Mouse (Mus musculus) intestine, postnatal 0 days (tissue): ENCODE results near the gene Gm44502. TPM values are rescaled to one million over a fixed set of nuclear protein-coding genes. Genes with fewer than 3 reads are reported as not detected.

Experiments used
- ATAC-seq: fragments of 200-750 bp; cut with Nextera tagmentation; 2 replicates; pipeline ENCODE4 v1.8.0; 2017; ENCODE audit warnings: mild to moderate bottlenecking, moderate TSS enrichment, moderate library complexity
- H3K27ac ChIP-seq: fragments of 300-500 bp; sonication (generic); 2 replicates; pipeline ENCODE4 v1.5.1; 2014; ENCODE audit warnings: mild to moderate bottlenecking, low read depth, low read length, moderate library complexity
- H3K27me3 ChIP-seq: fragments of 300-500 bp; sonication (generic); replicated peaks from 2 replicates; pipeline ENCODE4 v1.6.1; 2014; ENCODE audit warnings: low read length, mixed read lengths; ENCODE audit not compliant: control insufficient read depth, insufficient read depth
- H3K36me3 ChIP-seq: fragments of 300-500 bp; sonication (generic); 2 replicates; pipeline ENCODE4 v1.6.1; 2014; ENCODE audit warnings: mild to moderate bottlenecking, moderate library complexity; ENCODE audit not compliant: control insufficient read depth, insufficient read depth
- H3K4me1 ChIP-seq: fragments of 300-500 bp; sonication (generic); replicated peaks from 2 replicates; pipeline ENCODE4 v1.6.1; 2014; ENCODE audit warnings: antibody characterized with exemption, low read length, mixed read lengths; ENCODE audit not compliant: control insufficient read depth, insufficient read depth
- H3K4me2 ChIP-seq: fragments of 300-500 bp; sonication (generic); replicated peaks from 2 replicates; pipeline ENCODE4 v1.6.1; 2014; ENCODE audit warnings: low read depth, mild to moderate bottlenecking, moderate library complexity
- H3K4me3 ChIP-seq: fragments of 300-500 bp; sonication (generic); 2 replicates; pipeline ENCODE4 v1.5.1; 2014; ENCODE audit warnings: low read depth, low read length
- H3K9ac ChIP-seq: fragments of 300-500 bp; sonication (generic); 2 replicates; pipeline ENCODE4 v1.6.1; 2014; ENCODE audit warnings: mild to moderate bottlenecking, low read depth, low read length
- H3K9me3 ChIP-seq: fragments of 300-500 bp; sonication (generic); 2 replicates; pipeline ENCODE4 v1.6.1; 2016; ENCODE audit warnings: mixed run types; ENCODE audit not compliant: control insufficient read depth
- CTCF ChIP-seq: sonication (generic); IDR thresholded peaks from 2 replicates; pipeline ENCODE4 v1.5.1; 2016; ENCODE audit warnings: low read depth, mild to moderate bottlenecking, control low read depth, antibody characterized with exemption, moderate library complexity
- WGBS: fragments of 180-500 bp; shearing (Covaris S2); extraction: QIAGEN DNeasy Blood & Tissue Kit; methylation state at CpG from one replicate; pipeline ENCODE4 v1.1.7; 2014; 5-methylcytosine and 5-hydroxymethylcytosine counted together
- polyA plus RNA-seq: library from polyadenylated mRNA; unstranded; fragments of >200 nt; fragmentation: Nextera tagmentation; extraction: Ambion mirVana; gene quantifications from 2 replicates; pipeline ENCODE4 v1.2.1, GENCODE M21; 2015

Gene Gm44502
- polyA plus RNA-seq, 1 experiment from 2014 or later: not detected

DNA sequence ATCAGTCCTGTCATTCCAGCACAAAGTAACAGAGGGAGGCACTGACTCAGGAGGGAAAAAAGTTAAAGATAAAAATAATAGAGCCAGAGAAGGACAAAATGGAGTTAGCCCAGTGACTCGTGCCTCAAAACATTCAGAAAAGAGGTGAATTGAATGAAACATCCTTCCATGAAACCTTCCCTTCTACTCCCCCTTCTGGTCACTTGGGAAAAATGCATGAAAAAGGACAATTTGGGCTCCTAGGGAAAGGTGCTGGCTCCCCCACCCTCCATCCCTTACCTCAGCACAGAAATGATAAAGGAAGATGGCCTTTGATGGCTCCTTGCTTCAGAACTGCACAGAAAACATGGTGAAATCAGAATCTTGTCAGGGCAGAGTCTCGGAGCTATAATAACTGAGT, 39.1 kb upstream of the Gm44502 start:
- no peak overlapping the region for H3K9ac ChIP-seq
- H3K9me3 ChIP-seq: no peaks in the 10 kb centered on the region
- WGBS: 34% methylated on average over 2 of the region's 2 CpGs
- no peaks in the 10 kb centered on the region for H3K4me1 ChIP-seq
- no peak overlapping the region for H3K4me2 ChIP-seq
- peak; percentile 78 for TF ChIP-seq CTCF
- H3K27ac ChIP-seq: no peak overlapping the region
- no peaks in the 10 kb centered on the region for H3K36me3 ChIP-seq
- no peaks in the 10 kb centered on the region for H3K27me3 ChIP-seq
- ATAC-seq: no peak
- no peak overlapping the region for H3K4me3 ChIP-seq

DNA sequence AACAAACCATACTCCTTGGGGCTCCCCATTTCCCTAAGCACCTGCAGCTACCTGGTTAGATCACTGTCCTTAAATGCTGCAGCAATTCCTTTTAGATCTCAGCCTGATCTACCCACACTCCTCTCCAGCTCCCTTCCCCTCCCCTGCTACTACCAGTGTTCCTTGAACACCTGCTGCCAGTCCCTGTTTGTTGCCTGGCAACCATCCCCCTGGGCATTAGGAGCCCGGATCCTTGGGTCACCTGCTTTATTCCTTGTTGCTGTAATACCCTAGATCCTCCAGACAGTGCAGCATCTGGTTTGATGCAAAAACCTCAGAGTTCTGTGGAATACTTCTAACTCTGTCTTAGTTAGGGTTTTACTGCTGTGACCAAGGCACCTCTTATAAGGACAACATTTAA, 35.6 kb upstream of the Gm44502 start:
- TF ChIP-seq CTCF: no peak
- ATAC-seq: no peak
- WGBS: 4% methylated on average over 1 of the region's 1 CpGs

DNA sequence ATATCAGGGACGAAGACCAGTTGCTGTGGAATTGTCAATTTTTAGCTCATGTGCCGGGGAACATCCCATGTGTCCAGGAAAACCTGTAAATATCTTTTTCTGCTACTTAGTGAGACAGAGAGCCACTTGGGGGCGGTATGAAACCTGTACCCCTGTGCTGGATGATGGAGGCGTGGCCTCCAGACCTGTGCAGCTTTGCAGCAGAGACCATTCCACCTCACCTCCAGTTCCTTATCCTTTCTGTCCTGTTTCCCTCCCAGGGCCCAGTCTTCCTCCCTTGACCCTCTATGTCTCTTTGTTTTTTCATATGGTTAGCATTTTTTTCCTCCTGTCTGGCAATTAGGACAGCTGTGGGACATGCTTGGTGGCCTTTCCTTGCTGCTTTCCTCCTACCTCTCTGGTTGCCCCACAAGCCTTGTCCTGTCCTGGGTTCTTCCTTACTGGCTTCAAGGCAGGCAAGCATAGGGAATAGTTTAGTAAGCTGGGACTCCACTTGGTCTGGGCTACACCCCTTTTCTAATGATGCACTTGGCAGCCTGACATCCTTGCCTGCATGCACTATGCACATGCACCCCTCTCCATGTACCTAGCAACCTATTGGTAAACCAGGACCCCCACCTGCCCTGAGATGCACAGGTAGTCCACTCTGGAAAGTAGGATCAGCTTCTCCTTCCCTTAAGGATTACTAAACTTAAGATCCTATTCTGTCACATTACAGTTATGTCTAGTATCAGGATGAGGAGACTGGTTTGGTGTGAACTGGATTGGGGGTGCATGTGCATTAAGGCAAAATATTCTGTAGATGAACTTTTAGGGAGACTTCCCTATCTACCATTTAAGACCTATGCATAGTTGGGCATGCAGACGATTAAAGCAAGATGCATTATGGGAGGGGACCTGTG, 34.1 kb upstream of the Gm44502 start:
- no peaks in the 10 kb centered on the region for H3K36me3 ChIP-seq
- no peak overlapping the region for H3K27ac ChIP-seq
- TF ChIP-seq CTCF: peak; percentile 54
- H3K4me1 ChIP-seq: no peaks in the 10 kb centered on the region
- 48% methylated on average over 5 of the region's 5 CpGs for WGBS
- no peak overlapping the region for H3K4me3 ChIP-seq
- no peaks in the 10 kb centered on the region for H3K27me3 ChIP-seq
- ATAC-seq: no peak
- no peak overlapping the region for H3K4me2 ChIP-seq
- no peaks in the 10 kb centered on the region for H3K9me3 ChIP-seq
- no peak overlapping the region for H3K9ac ChIP-seq

More for the DNA sequence above, 35.6 kb upstream of the Gm44502 start:
- Histone ChIP-seq H3K27me3 (no peaks in the 10 kb centered on the region), H3K9ac (no peak overlapping the region), H3K4me3 (no peak overlapping the region), H3K4me1 (no peaks in the 10 kb centered on the region), H3K4me2 (no peak overlapping the region), H3K36me3 (no peaks in the 10 kb centered on the region), H3K9me3 (no peaks in the 10 kb centered on the region), H3K27ac (no peak overlapping the region)

- Histone ChIP-seq H3K36me3 (no peaks in the 10 kb centered on the region), H3K27ac (no peak overlapping the region), H3K27me3 (no peaks in the 10 kb centered on the region), H3K9ac (no peak overlapping the region), H3K4me1 (no peaks in the 10 kb centered on the region), H3K4me3 (no peak overlapping the region), H3K9me3 (no peaks in the 10 kb centered on the region), H3K4me2 (no peak overlapping the region)
- no peak for ATAC-seq
- TF ChIP-seq CTCF: no peak
- 56% methylated on average over 7 of the region's 7 CpGs for WGBS
These were observed 32.7 kb upstream of the Gm44502 start for GRCm38 (mm10) chr15:89462176-89462575.

- WGBS: 75% methylated on average over 15 of the region's 15 CpGs
These were observed 31.8 kb upstream of the Gm44502 start for GRCm38 (mm10) chr15:89461321-89461720.

DNA sequence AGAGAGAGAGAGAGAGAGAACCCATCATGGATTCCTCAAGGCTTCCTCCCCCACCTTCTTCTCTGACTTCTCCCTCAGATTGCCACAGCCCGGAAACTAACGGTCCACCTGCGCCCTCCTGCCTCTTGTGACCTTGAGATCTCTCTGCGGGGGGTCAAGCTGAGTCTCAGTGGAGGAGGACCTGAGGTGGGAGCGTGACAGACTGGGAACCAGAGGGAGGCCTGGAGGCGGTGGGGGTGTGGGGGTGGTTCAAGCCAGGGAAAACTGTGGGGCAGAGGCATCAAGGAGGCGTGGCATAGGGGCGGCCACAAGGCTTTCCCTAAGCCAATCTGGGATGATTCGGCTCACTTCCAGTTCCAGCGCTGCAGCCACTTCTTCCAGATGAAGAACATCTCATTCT, 30.8 kb upstream of the Gm44502 start:
- no peak for TF ChIP-seq CTCF
- no peak overlapping the region for H3K27ac ChIP-seq
- ATAC-seq: no peak
- 65% methylated on average over 10 of the region's 10 CpGs for WGBS
- no peak overlapping the region for H3K9ac ChIP-seq
- no peaks in the 10 kb centered on the region for H3K4me1 ChIP-seq
- peaks cover 4% of the 10 kb centered on the region; the same call in 1 of the 2 replicates for H3K27me3 ChIP-seq
- no peaks in the 10 kb centered on the region for H3K9me3 ChIP-seq
- H3K4me2 ChIP-seq: no peak overlapping the region
- no peaks in the 10 kb centered on the region for H3K36me3 ChIP-seq
- H3K4me3 ChIP-seq: no peak overlapping the region

More at GRCm38 (mm10) chr15:89461321-89461720, 31.8 kb upstream of the Gm44502 start:
- no peak overlapping the region for H3K4me3 ChIP-seq
- TF ChIP-seq CTCF: no peak
- H3K9me3 ChIP-seq: no peaks in the 10 kb centered on the region
- no peak overlapping the region for H3K27ac ChIP-seq
- no peaks in the 10 kb centered on the region for H3K36me3 ChIP-seq
- H3K4me2 ChIP-seq: no peak overlapping the region
- no peak overlapping the region for H3K9ac ChIP-seq
- no peaks in the 10 kb centered on the region for H3K27me3 ChIP-seq
- ATAC-seq: no peak
- H3K4me1 ChIP-seq: no peaks in the 10 kb centered on the region
